Mouse (Mus musculus): ENCODE measurements at regions not wholly inside any gene's neighbourhood (a gene's known extent, or its start where the extent isn't known, plus 50 kb on each side); places are given as distances from the start of the nearest gene placed in this dataset.

- DNase-seq (ENCODE audit: low spot score), result no peak
Observed at GRCm38 (mm10) chr9:117863944-117864343, 176.4 kb upstream of the Azi2 start.

- DNase-seq (ENCODE audit: low spot score), result no peak
Observed at GRCm38 (mm10) chr9:117863318-117863717, 177.0 kb upstream of the Azi2 start.

DNA sequence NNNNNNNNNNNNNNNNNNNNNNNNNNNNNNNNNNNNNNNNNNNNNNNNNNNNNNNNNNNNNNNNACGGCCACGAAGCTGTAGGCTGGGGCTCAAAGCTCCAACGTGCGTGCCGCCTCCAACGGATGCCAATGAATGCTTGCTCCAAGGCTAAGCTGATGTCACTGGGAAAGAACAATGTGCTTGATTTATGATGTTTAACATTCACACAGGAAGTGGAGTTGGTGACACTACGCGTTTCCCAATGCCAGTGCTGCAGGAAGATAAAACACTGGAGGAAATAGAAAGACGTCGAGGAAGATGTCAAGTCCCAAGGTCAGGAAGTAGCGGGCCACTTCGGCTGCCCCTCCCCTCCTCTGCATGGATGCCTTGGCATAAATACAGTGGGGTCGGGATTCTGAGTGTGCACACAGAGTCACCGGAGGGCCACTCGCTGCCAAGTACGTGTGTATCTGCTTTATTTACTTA, 180.7 kb upstream of the Azi2 start:
- no peak for DNase-seq (ENCODE audit: low spot score)

DNA sequence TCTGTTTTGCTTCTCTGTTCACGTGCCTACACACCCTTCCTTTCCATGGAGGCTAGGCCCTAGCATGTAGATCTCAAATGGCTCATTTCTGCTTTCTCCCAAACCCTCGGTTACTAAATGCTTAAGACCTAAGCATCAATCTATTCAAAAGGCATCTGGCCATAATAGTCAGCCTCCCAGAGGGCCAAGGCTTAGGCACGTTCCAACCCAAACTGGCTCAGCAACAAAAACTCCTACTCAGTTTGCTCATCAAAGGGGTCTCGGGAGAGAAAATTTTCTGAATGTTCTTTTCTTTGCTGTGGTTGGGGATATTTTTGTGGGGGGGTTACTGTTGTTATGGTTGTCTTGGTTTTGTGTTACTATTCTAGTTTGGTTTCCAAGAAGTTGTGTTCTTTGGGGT, 196.8 kb upstream of the Azi2 start:
- DNase-seq (ENCODE audit: low spot score), result no peak

GRCm38 (mm10) chr9:117836696-117837380, 203.5 kb upstream of the Azi2 start:
- DNase-seq (ENCODE audit: low spot score), result no peak

DNA sequence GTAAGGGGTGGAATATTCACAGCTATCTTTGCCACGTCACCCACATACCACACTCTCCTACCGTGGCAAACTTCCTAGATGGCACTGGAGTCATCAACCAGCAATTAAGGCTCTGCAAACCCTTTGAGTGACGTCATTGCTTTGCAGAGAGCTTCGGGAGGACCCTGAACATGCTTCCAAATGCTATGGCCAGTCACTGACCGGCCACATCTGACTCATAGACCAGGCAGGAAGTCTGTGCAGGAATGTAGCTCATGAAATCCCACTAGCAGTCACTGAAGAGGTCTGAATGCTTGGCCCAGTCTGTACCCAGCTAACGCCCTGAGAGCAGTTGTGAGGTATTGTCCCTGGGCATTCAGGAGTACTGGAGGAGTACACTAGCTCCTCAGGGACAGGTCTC, 203.9 kb upstream of the Rbms3 start:
- DNase-seq (ENCODE audit: low spot score), result no peak

DNA sequence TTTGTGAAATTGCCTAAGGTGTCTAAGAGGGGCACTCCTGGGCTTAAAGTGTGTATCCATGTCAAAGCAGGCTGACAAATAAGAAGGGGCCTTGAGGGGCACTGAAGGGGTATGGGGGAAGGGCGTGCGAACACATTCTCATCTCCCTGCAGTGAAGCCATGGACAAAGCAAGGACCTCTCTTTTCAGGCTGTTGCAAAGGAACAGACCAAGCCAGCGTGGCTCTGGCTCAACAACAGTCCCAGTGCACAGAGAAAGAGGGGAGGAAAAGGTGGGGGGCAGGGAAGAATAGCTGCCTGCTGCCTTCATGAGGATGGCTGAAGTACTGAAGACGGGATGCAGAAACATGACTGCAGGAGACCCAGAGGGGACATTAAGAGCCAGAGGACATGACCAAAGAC, 184.9 kb upstream of the Rbms3 start:
- no peak for DNase-seq (ENCODE audit: low spot score)

- DNase-seq (ENCODE audit: low spot score), result no peak
Observed at GRCm38 (mm10) chr9:117813216-117813615, 183.5 kb upstream of the Rbms3 start.

- no peak for DNase-seq (ENCODE audit: low spot score)
Observed at GRCm38 (mm10) chr9:117805812-117806211, 176.1 kb upstream of the Rbms3 start.

DNA sequence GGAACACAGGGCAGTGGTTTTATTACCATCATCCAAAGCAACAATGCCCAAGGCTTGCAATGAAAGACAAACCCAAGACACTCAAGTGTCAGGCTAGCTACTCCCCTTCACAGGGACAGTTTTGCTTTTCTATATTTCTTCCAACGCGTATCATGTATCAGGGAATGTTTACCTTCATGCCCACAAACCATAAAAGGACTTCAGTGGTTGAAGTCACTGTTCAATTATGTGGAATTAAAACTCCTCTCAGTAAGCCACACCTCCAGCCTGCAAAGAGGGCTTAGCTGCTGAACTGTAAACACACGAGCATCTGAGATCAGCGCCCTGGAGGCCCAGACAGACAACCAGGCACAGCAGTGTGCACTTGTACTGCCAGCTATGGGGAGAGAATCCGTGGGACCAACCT, 154.5 kb upstream of the Rbms3 start:
- DNase-seq (ENCODE audit: low spot score), result no peak

DNA sequence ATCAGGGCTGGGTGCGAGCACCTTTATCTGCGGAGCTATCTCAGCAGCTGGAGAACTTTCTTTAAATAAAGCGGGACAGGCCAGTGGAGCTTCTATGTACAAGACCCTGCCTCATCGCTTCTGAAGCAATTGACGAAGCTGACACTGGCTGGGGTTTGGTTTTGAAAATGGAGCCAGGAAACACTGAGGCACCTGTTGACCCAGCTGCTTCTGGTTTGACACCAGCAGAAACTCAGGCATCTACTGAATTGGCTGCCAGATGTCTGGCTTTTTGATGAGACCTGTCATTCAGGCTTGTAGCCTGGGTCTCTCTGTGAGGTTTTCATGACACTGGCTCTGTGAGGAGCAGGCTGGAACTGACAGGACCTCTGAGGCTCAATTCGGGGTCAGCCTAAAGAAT, 124.9 kb upstream of the Rbms3 start:
- no peak for DNase-seq (ENCODE audit: low spot score)

GRCm38 (mm10) chr9:117753466-117753865, 123.8 kb upstream of the Rbms3 start:
- DNase-seq (ENCODE audit: low spot score), result no peak

DNA sequence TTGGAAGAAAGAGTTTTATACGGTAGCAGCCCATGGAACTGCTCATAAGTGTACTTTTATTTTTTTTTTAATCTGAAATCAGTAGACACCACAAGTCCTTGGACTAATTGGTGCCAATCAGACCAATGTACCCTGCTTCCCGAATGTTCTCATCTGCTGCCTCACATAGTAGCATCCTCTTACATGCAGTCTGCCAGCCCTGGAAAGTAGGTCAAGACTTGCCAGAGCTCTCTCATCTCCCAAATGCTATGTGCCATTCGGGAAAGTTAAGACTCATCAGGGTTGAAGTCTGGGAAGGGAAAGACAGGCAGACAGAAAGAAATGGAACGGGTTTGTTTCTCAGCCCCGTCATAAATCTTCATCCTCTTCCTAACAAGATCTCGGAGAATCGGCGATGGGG, 115.2 kb upstream of the Rbms3 start:
- no peak for DNase-seq (ENCODE audit: low spot score)

- no peak for DNase-seq (ENCODE audit: low spot score)
Observed at GRCm38 (mm10) chr9:117729366-117729765, 99.7 kb upstream of the Rbms3 start.

GRCm38 (mm10) chr9:117720161-117720598, 90.5 kb upstream of the Rbms3 start:
- DNase-seq (ENCODE audit: low spot score), result no peak

GRCm38 (mm10) chr9:117717346-117717745, 87.6 kb upstream of the Rbms3 start:
- no peak for DNase-seq (ENCODE audit: low spot score)

DNA sequence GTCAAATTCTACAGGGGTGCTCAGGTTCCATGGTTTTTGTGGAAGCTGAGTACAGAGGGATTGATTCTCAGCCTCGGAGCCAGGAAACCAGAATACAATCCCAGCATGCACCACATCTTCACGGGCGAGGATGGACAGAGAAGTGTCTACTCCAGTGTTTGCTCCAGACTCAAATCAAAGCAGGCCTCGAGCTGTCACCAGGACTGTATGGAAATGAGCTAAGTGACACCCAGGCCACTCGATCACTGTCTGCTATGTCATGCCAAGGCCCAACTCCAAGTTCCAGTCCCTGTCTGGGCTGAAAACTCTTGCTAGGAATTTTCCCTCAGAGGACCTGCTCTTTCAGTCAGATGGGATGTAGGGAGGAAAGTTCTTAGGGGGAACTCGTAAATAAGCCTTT, 86.8 kb upstream of the Rbms3 start:
- DNase-seq (ENCODE audit: low spot score), result no peak

DNA sequence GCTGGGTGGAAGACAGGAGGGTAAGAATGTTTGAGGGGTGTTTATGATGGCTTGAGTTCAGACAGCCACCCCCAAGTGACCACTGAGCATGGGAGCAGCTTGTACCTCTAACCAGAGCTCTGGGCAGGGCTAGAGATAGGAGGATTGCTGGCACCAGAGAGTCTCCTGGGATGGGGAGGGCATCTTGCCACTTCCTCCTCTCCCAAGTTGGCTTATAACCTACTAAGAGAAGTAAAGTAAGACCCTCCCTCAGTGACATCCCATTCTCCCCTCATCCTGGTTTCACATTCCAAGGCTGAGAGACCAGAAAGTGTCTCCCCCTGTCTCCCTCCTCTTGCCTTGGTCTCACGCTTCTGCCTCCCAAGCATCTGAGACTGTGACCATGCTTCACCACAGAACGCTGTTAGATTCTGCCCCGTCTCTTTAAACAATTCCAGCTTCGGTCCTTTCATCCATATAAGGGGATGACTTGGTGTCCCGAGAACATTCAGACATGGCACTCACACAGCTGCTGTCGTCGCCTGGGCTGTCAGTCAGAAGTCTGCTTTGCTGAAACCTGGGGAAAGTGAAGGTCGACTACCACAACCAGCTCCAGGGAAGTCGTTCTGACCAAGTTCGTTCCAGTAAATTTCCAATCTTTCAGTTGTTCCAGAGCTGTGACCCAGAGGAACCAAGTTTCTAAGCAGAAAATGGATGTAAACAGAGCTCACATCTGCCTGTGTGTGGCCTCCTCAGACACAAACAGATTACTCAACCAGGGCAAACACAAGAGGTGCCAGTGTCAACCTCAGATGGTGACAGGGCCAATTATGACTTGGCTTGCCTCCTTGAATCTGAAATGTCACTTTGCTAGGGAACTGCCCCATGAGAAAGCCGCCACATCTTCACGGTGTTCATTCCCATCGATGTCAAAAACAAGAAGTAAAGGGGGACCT, 85.3 kb upstream of the Rbms3 start:
- no peak for DNase-seq (ENCODE audit: low spot score)

DNA sequence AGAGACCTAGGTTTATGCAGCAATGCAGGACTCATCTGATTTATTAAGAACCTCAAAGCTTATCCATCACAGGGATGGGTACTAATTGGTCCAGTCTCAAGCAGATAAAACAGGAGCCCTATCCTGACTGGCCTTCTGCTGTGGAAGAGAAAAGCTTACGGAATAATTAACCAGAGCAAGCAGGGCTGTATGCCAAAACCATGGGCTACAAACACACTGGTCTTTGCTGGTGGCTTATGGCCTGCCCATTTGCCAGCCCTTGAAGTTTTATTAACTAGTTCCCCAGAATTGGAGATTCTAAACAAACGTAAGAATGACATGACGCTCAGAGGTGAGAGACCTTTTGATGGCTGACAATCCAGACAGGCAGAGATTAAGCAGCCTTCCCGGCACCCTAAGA, 83.4 kb upstream of the Rbms3 start:
- no peak for DNase-seq (ENCODE audit: low spot score)

DNA sequence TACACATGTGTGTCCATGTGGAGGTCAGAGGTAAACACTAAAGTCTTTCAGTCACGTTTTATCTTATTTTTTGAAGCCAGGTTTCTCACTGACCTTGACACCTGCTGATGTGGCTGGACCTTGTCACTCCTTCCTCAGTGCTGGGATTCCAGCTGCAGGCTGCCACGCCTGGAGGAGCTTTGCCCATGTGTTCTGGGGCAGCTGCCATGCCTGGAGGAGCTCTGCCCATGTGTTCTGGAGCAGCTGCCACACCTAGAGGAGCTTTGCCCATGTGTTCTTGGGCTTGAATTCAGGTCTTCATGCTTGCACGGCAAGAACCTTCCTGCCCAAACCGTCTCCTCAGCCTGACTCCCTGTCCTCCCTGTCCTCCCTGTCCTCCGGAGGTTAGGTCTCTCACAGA, 82.1 kb upstream of the Rbms3 start:
- no peak for DNase-seq (ENCODE audit: low spot score)

DNA sequence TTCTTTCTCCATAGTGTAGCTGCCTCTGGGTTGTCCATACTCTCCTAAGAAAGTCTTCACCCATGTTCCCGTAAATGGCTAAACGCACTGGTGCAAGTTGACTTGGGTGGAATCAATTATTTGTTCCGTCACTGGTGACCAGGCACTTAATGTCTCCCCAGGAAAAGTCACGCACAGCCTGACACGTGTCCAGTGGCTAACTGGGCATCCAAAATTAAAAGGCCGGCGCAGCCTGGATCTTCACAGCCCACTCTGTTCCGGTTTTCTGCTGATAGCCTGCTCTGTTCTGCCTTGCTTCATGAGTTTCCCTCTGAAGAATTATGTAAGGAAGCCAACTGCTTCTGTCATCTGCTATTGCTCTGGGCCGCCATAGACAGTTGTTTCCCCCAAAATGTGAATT, 81.3 kb upstream of the Rbms3 start:
- no peak for DNase-seq (ENCODE audit: low spot score)

GRCm38 (mm10) chr9:117709677-117710076, 80.0 kb upstream of the Rbms3 start:
- DNase-seq (ENCODE audit: low spot score), result no peak

DNA sequence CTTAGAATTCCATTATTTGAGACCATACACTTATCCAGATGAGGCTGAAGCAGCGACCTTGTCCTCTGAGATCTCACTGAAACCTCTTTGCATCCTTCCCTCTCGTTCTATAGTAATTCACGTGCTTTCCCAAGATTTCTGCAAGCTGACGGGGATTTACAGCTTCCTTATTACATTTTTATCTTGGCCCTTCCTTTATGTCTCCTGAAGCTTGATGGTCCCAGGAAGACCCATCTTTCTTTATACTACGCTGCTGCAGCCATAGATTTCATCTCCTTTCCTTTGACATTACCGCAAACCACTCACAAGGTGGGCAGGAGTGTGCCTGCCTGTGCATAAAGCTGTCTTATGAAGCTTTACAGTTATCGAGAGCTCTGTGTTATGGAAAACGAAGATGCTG, 63.3 kb upstream of the Rbms3 start:
- DNase-seq (ENCODE audit: low spot score), result no peak
